ENCODE assay signal across 21 mouse cellular contexts in the genomic region with DNA sequence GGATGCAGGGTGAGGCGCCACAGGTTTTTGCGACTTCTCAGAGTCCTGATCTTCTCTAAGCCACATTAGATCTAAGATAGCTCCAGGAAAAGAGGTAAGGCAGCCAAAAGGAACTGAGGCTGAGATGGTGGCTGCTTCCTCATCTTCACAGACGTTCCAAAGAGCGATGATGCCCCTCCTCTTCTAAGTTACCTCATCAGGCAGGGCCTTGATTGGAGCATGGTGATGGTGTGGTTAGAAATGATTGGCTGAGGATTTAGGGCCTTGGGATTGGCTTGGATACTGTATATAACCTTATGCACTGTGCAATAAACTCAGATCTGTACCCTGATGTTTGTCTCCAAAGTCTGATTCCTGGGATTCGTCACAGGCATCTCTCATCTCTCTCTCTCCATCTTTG.
DNase-seq lines count a peak whose midpoint lies in the region; ATAC-seq and TF ChIP-seq lines count a peak whose summit lies in the region.
"Had no signal": no experiment of that assay in that cellular context is flagged by ENCODE, and none has a peak within 500 bp of the region (broad histone marks: within the 10 kb centered on the region; RNA-seq: fewer than 3 reads in every experiment).

No protein-coding gene starts in this region.

- H3ac ChIP-seq in myocyte (ENCODE audit: control insufficient read depth, insufficient read length), result no peak overlapping the region

- 0 out of 4 replicates have a peak, but pooled peaks cover 0 to 2% of the 10 kb centered on the region in 2 experiments for H3K4me1 ChIP-seq in CH12.LX (ENCODE audit: control insufficient read depth in 1 of 2, insufficient read depth in 2 of 2)
- H3K4me1 ChIP-seq in hindbrain, embryonic 13.5 days (replicated peaks), result no peaks in the 10 kb centered on the region
- H3K4me1 ChIP-seq: embryonic facial prominence, embryonic 15.5 days; forebrain, embryonic 10.5 days; heart, embryonic 12.5 days had no signal

- no peaks in the 10 kb centered on the region for H3K27me3 ChIP-seq in CH12.LX (replicated peaks)
- no peaks in the 10 kb centered on the region for H3K27me3 ChIP-seq in myocyte (ENCODE audit: control insufficient read depth, insufficient read depth, insufficient read length)
- H3K27me3 ChIP-seq in hindbrain, embryonic 13.5 days, result no peaks in the 10 kb centered on the region
- H3K27me3 ChIP-seq: embryonic facial prominence, embryonic 15.5 days; heart, embryonic 12.5 days had no signal

- no peak for ATAC-seq in granulocyte monocyte progenitor cell, adult 5-6 weeks (replicated peaks; ENCODE audit: poor library complexity, severe bottlenecking)
- ATAC-seq in hindbrain, embryonic 13.5 days (ENCODE audit: low FRiP score), result no peak
- ATAC-seq: CD4-positive, CD25-positive, alpha-beta regulatory T cell, adult 4 months; forebrain, embryonic 14.5 days; hindbrain, postnatal 0 days had no signal

- TF ChIP-seq RAD21 in CH12.LX (IDR thresholded peaks at IDR 0.05; ENCODE audit: low read depth, low read length), result no peak

- no peaks in the 10 kb centered on the region for H3K9me3 ChIP-seq in CH12.LX (replicated peaks; ENCODE audit: low read length)
- H3K9me3 ChIP-seq in hindbrain, embryonic 13.5 days, result no peaks in the 10 kb centered on the region
- H3K9me3 ChIP-seq: embryonic facial prominence, embryonic 15.5 days; forebrain, embryonic 10.5 days; heart, embryonic 12.5 days had no signal

- H3K79me2 ChIP-seq in CH12.LX (replicated peaks; ENCODE audit: control insufficient read depth, extremely low read depth, insufficient read depth, poor library complexity, severe bottlenecking), result no peaks in the 10 kb centered on the region
- no peaks in the 10 kb centered on the region for H3K79me2 ChIP-seq in myocyte (ENCODE audit: control insufficient read depth, insufficient read depth)

- TF ChIP-seq EP300 in CH12.LX (IDR thresholded peaks at IDR 0.05; ENCODE audit: low read length), result no peak

- no peak overlapping the region for H3K9ac ChIP-seq in CH12.LX (ENCODE audit: insufficient read depth, low read depth)
- no peak overlapping the region for H3K9ac ChIP-seq in hindbrain, embryonic 13.5 days
- H3K9ac ChIP-seq: embryonic facial prominence, embryonic 15.5 days; heart, embryonic 12.5 days had no signal

- TF ChIP-seq POLR2A in CH12.LX (IDR thresholded peaks at IDR 0.05; ENCODE audit: low read depth, low read length) (no peak), myocyte (IDR thresholded peaks at IDR 0.05; ENCODE audit: insufficient read length, low read depth) (no peak)

- DNase-seq in 3134 (ENCODE audit: extremely low read depth, insufficient read length, low spot score), result peak; percentile 19
- DNase-seq in CH12.LX (ENCODE audit: extremely low read depth), result peak; percentile 1
- peak; percentile 9 for DNase-seq in NIH3T3 (ENCODE audit: low read depth)
- DNase-seq: adrenal gland, postnatal 10 days; B cell, adult 2 months; cerebellum, adult 11-12 months; cerebellum, adult 9-10 months; cerebellum, postnatal 36 days; gastrocnemius, postnatal 36 days; heart, adult 2 months; kidney, adult 11 months had no signal

- H3K4me2 ChIP-seq in CH12.LX (ENCODE audit: insufficient read depth, low read depth, poor library complexity, severe bottlenecking), result peak overlapping the region; percentile 60
- peak overlapping the region; percentile 26 for H3K4me2 ChIP-seq in myocyte (ENCODE audit: low read depth)
- H3K4me2 ChIP-seq in hindbrain, embryonic 13.5 days, result no peak overlapping the region
- H3K4me2 ChIP-seq: embryonic facial prominence, embryonic 15.5 days; heart, embryonic 12.5 days had no signal

- no peak overlapping the region for H3K27ac ChIP-seq in CH12.LX (ENCODE audit: insufficient read depth, low read depth)
- H3K27ac ChIP-seq in hindbrain, embryonic 13.5 days, result no peak overlapping the region
- H3K27ac ChIP-seq: embryonic facial prominence, embryonic 15.5 days; forebrain, embryonic 10.5 days; heart, adult 2 months; hindbrain, postnatal 0 days had no signal

- H3K36me3 ChIP-seq in CH12.LX (replicated peaks in 1 of 2; ENCODE audit: control insufficient read depth in 1 of 2, insufficient read depth in 1 of 2, low read length in 1 of 2), result no peaks in the 10 kb centered on the region
- H3K36me3 ChIP-seq in myocyte (ENCODE audit: control insufficient read depth, insufficient read depth), result no peaks in the 10 kb centered on the region
- H3K36me3 ChIP-seq in hindbrain, embryonic 13.5 days, result no peaks in the 10 kb centered on the region
- H3K36me3 ChIP-seq: embryonic facial prominence, embryonic 15.5 days; forebrain, embryonic 10.5 days; heart, embryonic 12.5 days had no signal

- no peak for TF ChIP-seq CTCF in CH12.LX (conservative IDR thresholded peaks at IDR 0.05 in 1 of 2, IDR thresholded peaks at IDR 0.05 in 1 of 2; ENCODE audit: low read depth in 2 of 2, low read length in 2 of 2)

- dilution Hi-C loops in CH12.LX (cut with MboI; ENCODE audit: extremely low pct_ligation_motif_present, extremely low pct_unique_long_range_greater_than_20kb, low sequenced_read_pairs), result no loop called here

- H3K4me3 ChIP-seq in CH12.LX (replicated peaks in 1 of 3; ENCODE audit: low read depth in 2 of 3, low read length in 2 of 3, poor library complexity in 1 of 3), result no peak overlapping the region
- no peak overlapping the region for H3K4me3 ChIP-seq in myocyte
- no peak overlapping the region for H3K4me3 ChIP-seq in hindbrain, embryonic 13.5 days
- H3K4me3 ChIP-seq: embryonic facial prominence, embryonic 15.5 days; erythroblast, embryonic 14.5 days; forebrain, embryonic 10.5 days; heart, adult 2 months; heart, embryonic 12.5 days had no signal

- 92% methylated on average over 5 of the region's 5 CpGs for WGBS in hindbrain, embryonic 13.5 days

- in situ Hi-C loops in CH12.LX (cut with MboI; ENCODE audit: low pct_ligation_motif_present, low pct_unique_long_range_greater_than_20kb, low sequenced_read_pairs), result no loop called here

TF ChIP-seq in CH12.LX, 34 proteins besides CTCF, POLR2A, EP300 and RAD21:
- TF ChIP-seq TBP (conservative IDR thresholded peaks at IDR 0.05; ENCODE audit: low read depth, low read length) (0 out of 2 replicates have a peak, but pooled peaks have one; percentile 40), NRF1 (IDR thresholded peaks at IDR 0.05; ENCODE audit: low read depth, low read length) (no peak), CHD2 (IDR thresholded peaks at IDR 0.05; ENCODE audit: low read length) (no peak), ZMIZ1 (IDR thresholded peaks at IDR 0.05; ENCODE audit: low read depth, low read length) (no peak), NELFE (IDR thresholded peaks at IDR 0.05; ENCODE audit: low read depth, low read length) (no peak)
TF ChIP-seq in CH12.LX: peak in this region for 1.

TF ChIP-seq in myocyte, 11 proteins besides CTCF, POLR2A, EP300 and RAD21:
- TF ChIP-seq TCF12 (IDR thresholded peaks at IDR 0.05; ENCODE audit: insufficient read depth, poor library complexity, severe bottlenecking) (no peak), CEBPB (IDR thresholded peaks at IDR 0.05; ENCODE audit: insufficient read depth, poor library complexity, severe bottlenecking) (no peak), SRF (IDR thresholded peaks at IDR 0.05; ENCODE audit: control insufficient read depth, insufficient read length, low read depth) (no peak), MYOG (IDR thresholded peaks at IDR 0.05; ENCODE audit: control insufficient read depth in 1 of 3, insufficient read depth in 1 of 3, insufficient read length in 2 of 3, low read depth in 2 of 3) (no peak), MYOD1 (IDR thresholded peaks at IDR 0.05; ENCODE audit: control insufficient read depth in 1 of 3, insufficient read length in 2 of 3, low read depth in 2 of 3) (no peak), USF1 (IDR thresholded peaks at IDR 0.05; ENCODE audit: low read depth) (no peak), REST (IDR thresholded peaks at IDR 0.05; ENCODE audit: insufficient read depth, insufficient read length) (no peak), E2F4 (IDR thresholded peaks at IDR 0.05; ENCODE audit: insufficient read depth) (no peak), POLR2AphosphoS2 (IDR thresholded peaks at IDR 0.05; ENCODE audit: insufficient read length, low read depth) (no peak), TCF3 (IDR thresholded peaks at IDR 0.05; ENCODE audit: insufficient read length, low read depth) (no peak), MAX (IDR thresholded peaks at IDR 0.05; ENCODE audit: low read depth) (no peak)
TF ChIP-seq in myocyte: peak in this region for 0.
